Mouse (Mus musculus): ENCODE measurements around the gene Ppfibp1.

GRCm38 (mm10) chr6:146847402-146847801 is 40.9 kb upstream of the Ppfibp1 start:
- TF ChIP-seq CTCF (IDR thresholded peaks at IDR 0.05; ENCODE audit: low read depth, low read length) (no peak), POLR2A (IDR thresholded peaks at IDR 0.05; ENCODE audit: extremely low read depth, insufficient read depth, low read length) (no peak)
